Mouse (Mus musculus) heart, adult 2 months (tissue): ENCODE measurements around the gene Gm20547.
"Not testable (repeated sequence)": the region's sequence is repeated elsewhere in the genome, so short reads cannot be mapped to it uniquely, and the experiment has no call there.

Experiments used
- CTCF ChIP-seq: fragments of 200-600 bp; IDR thresholded peaks from 2 replicates; pipeline ENCODE4 v1.8.1; 2022; ENCODE audit warnings: antibody characterized with exemption, mild to moderate bottlenecking, moderate library complexity
- POLR2A ChIP-seq: fragments of 200-500 bp; IDR thresholded peaks from 2 replicates; pipeline ENCODE4 v1.6.1; 2011; ENCODE audit warnings: mild to moderate bottlenecking, low read depth, low read length, control low read depth; ENCODE audit not compliant: insufficient read depth

DNA sequence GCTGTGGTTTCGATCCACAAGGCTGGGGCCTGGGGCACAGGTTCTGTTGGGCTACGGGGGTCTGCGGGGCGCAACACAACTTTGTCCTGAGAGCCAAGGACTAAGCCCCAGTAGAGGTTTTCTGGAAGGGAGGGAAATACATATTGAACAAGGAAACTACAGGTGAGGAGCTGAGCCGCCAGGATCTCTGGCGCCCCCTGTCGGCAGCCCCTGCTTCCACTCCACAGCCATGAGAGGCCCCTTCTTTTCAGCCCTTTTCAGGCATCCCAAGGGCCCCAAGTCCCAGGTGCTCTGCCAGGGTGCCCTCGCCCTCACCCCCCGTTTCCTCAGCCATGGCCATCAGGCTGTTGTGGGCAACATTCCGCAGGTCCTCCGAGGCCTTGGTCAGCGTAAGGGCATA lies 68.1 kb downstream of the Gm20547 start:
- TF ChIP-seq POLR2A, result not testable (repeated sequence)
- peak; percentile 82 for TF ChIP-seq CTCF
